ENCODE assay signal across 8 mouse cellular contexts in genomic region chr11:113810638-113811545, GRCm38 (mm10). TPM values are rescaled to one million over a fixed set of nuclear protein-coding genes. Genes with fewer than 3 reads are reported as not detected.
DNase-seq lines count a peak whose midpoint lies in the region; ATAC-seq and TF ChIP-seq lines count a peak whose summit lies in the region.

No protein-coding gene starts in this region.

- no peak overlapping the region for H3K27ac ChIP-seq in bone marrow, adult 2 months (ENCODE audit: control insufficient read depth, insufficient read depth, low read depth, low read length, poor library complexity)
- peak overlapping the region; percentile 83 for H3K27ac ChIP-seq in embryonic facial prominence, embryonic 15.5 days (replicated peaks)
- 0 out of 2 replicates have a peak overlapping the region, but pooled peaks have one; percentile 29 for H3K27ac ChIP-seq in heart, embryonic 11.5 days (ENCODE audit: low read depth, low read length)
- no peak overlapping the region for H3K27ac ChIP-seq in kidney, embryonic 15.5 days
- no peak overlapping the region for H3K27ac ChIP-seq in limb, embryonic 15.5 days
- peak overlapping the region; percentile 37; the same call in 1 of the 2 replicates for H3K27ac ChIP-seq in stomach, embryonic 15.5 days

- 54% methylated on average over 24 of the region's 24 CpGs for WGBS in bone marrow, adult 2 months
- WGBS in embryonic facial prominence, embryonic 15.5 days = 24% methylated on average over 24 of the region's 24 CpGs
- 52% methylated on average over 24 of the region's 24 CpGs for WGBS in heart, embryonic 11.5 days (ENCODE audit: insufficient replicate concordance)
- WGBS in kidney, embryonic 15.5 days = 42% methylated on average over 24 of the region's 24 CpGs
- 37% methylated on average over 24 of the region's 24 CpGs for WGBS in limb, embryonic 15.5 days
- 42% methylated on average over 24 of the region's 24 CpGs for WGBS in stomach, embryonic 15.5 days

- no peak for TF ChIP-seq POLR2A in bone marrow, adult 2 months (IDR thresholded peaks at IDR 0.05; ENCODE audit: borderline replicate concordance, control insufficient read depth, low read depth, low read length)

- peak; percentile 83 for ATAC-seq in embryonic facial prominence, embryonic 15.5 days (ENCODE audit: insufficient number of reproducible peaks, low FRiP score, low TSS enrichment, low read depth)
- 0 out of 2 replicates have a peak, but pooled peaks have one; percentile 32 for ATAC-seq in heart, embryonic 11.5 days (replicated peaks; ENCODE audit: insufficient number of reproducible peaks, low FRiP score, low TSS enrichment)
- ATAC-seq in kidney, embryonic 15.5 days (replicated peaks; ENCODE audit: low FRiP score) = peak; percentile 61; the same call in 1 of the 2 replicates
- ATAC-seq in limb, embryonic 15.5 days (ENCODE audit: insufficient number of reproducible peaks, low FRiP score, low TSS enrichment, low read depth) = peak; percentile 72; the same call in 1 of the 2 replicates
- ATAC-seq in stomach, embryonic 15.5 days (ENCODE audit: insufficient read depth, low FRiP score, low read depth) = peak; percentile 65; the same call in 1 of the 2 replicates

- H3K4me3 ChIP-seq in bone marrow, adult 2 months (replicated peaks; ENCODE audit: control insufficient read depth, low read depth, low read length) = no peak overlapping the region
- no peak overlapping the region for H3K4me3 ChIP-seq in embryonic facial prominence, embryonic 15.5 days (replicated peaks)
- H3K4me3 ChIP-seq in heart, embryonic 11.5 days (ENCODE audit: low read depth, low read length) = no peak overlapping the region
- H3K4me3 ChIP-seq in kidney, embryonic 15.5 days (replicated peaks) = no peak overlapping the region
- H3K4me3 ChIP-seq in limb, embryonic 15.5 days = no peak overlapping the region
- H3K4me3 ChIP-seq in stomach, embryonic 15.5 days (replicated peaks) = no peak overlapping the region

- no peaks in the 10 kb centered on the region for H3K4me1 ChIP-seq in bone marrow, adult 2 months (ENCODE audit: control insufficient read depth, insufficient read depth, low read length)
- peaks cover 29% of the 10 kb centered on the region for H3K4me1 ChIP-seq in embryonic facial prominence, embryonic 15.5 days
- peaks cover 25% of the 10 kb centered on the region for H3K4me1 ChIP-seq in heart, embryonic 11.5 days (ENCODE audit: control insufficient read depth, insufficient read depth, low read length)
- H3K4me1 ChIP-seq in kidney, embryonic 15.5 days = peaks cover 36% of the 10 kb centered on the region
- peaks cover 18% of the 10 kb centered on the region for H3K4me1 ChIP-seq in limb, embryonic 15.5 days
- peaks cover 11% of the 10 kb centered on the region; the same call in 1 of the 2 replicates for H3K4me1 ChIP-seq in stomach, embryonic 15.5 days

- no peaks in the 10 kb centered on the region for H3K27me3 ChIP-seq in embryonic facial prominence, embryonic 15.5 days
- H3K27me3 ChIP-seq in heart, embryonic 11.5 days (ENCODE audit: control insufficient read depth, insufficient read depth, low read length) = no peaks in the 10 kb centered on the region
- no peaks in the 10 kb centered on the region for H3K27me3 ChIP-seq in kidney, embryonic 15.5 days
- H3K27me3 ChIP-seq in limb, embryonic 15.5 days = no peaks in the 10 kb centered on the region
- no peaks in the 10 kb centered on the region for H3K27me3 ChIP-seq in stomach, embryonic 15.5 days (replicated peaks)

- peak; percentile 64 for DNase-seq in A20 (ENCODE audit: low read depth, low spot score)
- peak; percentile 40 to 66 for DNase-seq in natural killer cell, adult 2 months (ENCODE audit: low spot score in 2 of 2)

- TF ChIP-seq CTCF in bone marrow, adult 2 months (IDR thresholded peaks at IDR 0.05; ENCODE audit: control insufficient read depth, insufficient read depth, low read length) = peak; percentile 77

- no peaks in the 10 kb centered on the region for H3K36me3 ChIP-seq in embryonic facial prominence, embryonic 15.5 days
- H3K36me3 ChIP-seq in heart, embryonic 11.5 days (ENCODE audit: control insufficient read depth, insufficient read depth, low read length) = no peaks in the 10 kb centered on the region
- H3K36me3 ChIP-seq in kidney, embryonic 15.5 days = no peaks in the 10 kb centered on the region
- H3K36me3 ChIP-seq in limb, embryonic 15.5 days = 0 out of 2 replicates have a peak, but pooled peaks cover 3% of the 10 kb centered on the region
- no peaks in the 10 kb centered on the region for H3K36me3 ChIP-seq in stomach, embryonic 15.5 days

- no peaks in the 10 kb centered on the region for H3K9me3 ChIP-seq in embryonic facial prominence, embryonic 15.5 days (replicated peaks)
- H3K9me3 ChIP-seq in heart, embryonic 11.5 days (replicated peaks; ENCODE audit: control insufficient read depth, low read length) = no peaks in the 10 kb centered on the region
- H3K9me3 ChIP-seq in kidney, embryonic 15.5 days (replicated peaks) = no peaks in the 10 kb centered on the region
- no peaks in the 10 kb centered on the region for H3K9me3 ChIP-seq in limb, embryonic 15.5 days
- H3K9me3 ChIP-seq in stomach, embryonic 15.5 days = no peaks in the 10 kb centered on the region

- peak overlapping the region; percentile 31; the same call in 1 of the 2 replicates for H3K4me2 ChIP-seq in embryonic facial prominence, embryonic 15.5 days (replicated peaks)
- peak overlapping the region; percentile 55 for H3K4me2 ChIP-seq in heart, embryonic 11.5 days
- H3K4me2 ChIP-seq in kidney, embryonic 15.5 days = no peak overlapping the region
- no peak overlapping the region for H3K4me2 ChIP-seq in limb, embryonic 15.5 days
- H3K4me2 ChIP-seq in stomach, embryonic 15.5 days = peak overlapping the region; percentile 6; the same call in 1 of the 2 replicates

- H3K9ac ChIP-seq in embryonic facial prominence, embryonic 15.5 days = no peak overlapping the region
- H3K9ac ChIP-seq in heart, embryonic 11.5 days (ENCODE audit: low read depth, low read length) = peak overlapping the region; percentile 43; the same call in 1 of the 2 replicates
- no peak overlapping the region for H3K9ac ChIP-seq in kidney, embryonic 15.5 days
- 0 out of 2 replicates have a peak overlapping the region, but pooled peaks have one; percentile 15 for H3K9ac ChIP-seq in limb, embryonic 15.5 days
- H3K9ac ChIP-seq in stomach, embryonic 15.5 days = no peak overlapping the region

RNA-seq across cellular contexts. Expression of gene Cdc42ep4, which starts 59.2 kb away (rescaled TPM):
- polyA plus RNA-seq in bone marrow, adult 2 months (2011; ENCODE audit: insufficient read depth, insufficient read length, low replicate concordance, missing spikeins) = 8.6 and 9.5 TPM in 2 replicates
- 82.2 and 86.2 TPM in 2 replicates for polyA plus RNA-seq in embryonic facial prominence, embryonic 15.5 days (2015; fragmentation: Nextera tagmentation; extraction: Ambion mirVana)
- polyA plus RNA-seq in heart, embryonic 11.5 days (2014; fragmentation: Nextera tagmentation; extraction: Ambion mirVana) = 18.4 and 19.3 TPM in 2 replicates
- 63.7 and 66.7 TPM in 2 replicates for polyA plus RNA-seq in kidney, embryonic 15.5 days (2015; fragmentation: Nextera tagmentation; extraction: Ambion mirVana)
- polyA plus RNA-seq in limb, embryonic 15.5 days (2015; fragmentation: Nextera tagmentation; extraction: Ambion mirVana) = 70.1 and 72.4 TPM in 2 replicates
- 51.6 and 59.6 TPM in 2 replicates for polyA plus RNA-seq in stomach, embryonic 15.5 days (2015; fragmentation: Nextera tagmentation; extraction: Ambion mirVana)

Comparison
In these comparisons a context has a peak if more than half of its experiments do, and no peak if none do; other contexts are left out.
1. H3K27ac ChIP-seq: peak in embryonic facial prominence, embryonic 15.5 days (single experiment), heart, embryonic 11.5 days (single experiment) and stomach, embryonic 15.5 days (single experiment); none in bone marrow, adult 2 months (single experiment), kidney, embryonic 15.5 days (single experiment) and limb, embryonic 15.5 days (single experiment).
2. ATAC-seq: peak in every context shown above with its lines; median percentile 83 in embryonic facial prominence, embryonic 15.5 days; 72 in limb, embryonic 15.5 days; 65 in stomach, embryonic 15.5 days; 61 in kidney, embryonic 15.5 days; 32 in heart, embryonic 11.5 days.
3. H3K4me2 ChIP-seq: peak in embryonic facial prominence, embryonic 15.5 days (single experiment), heart, embryonic 11.5 days (single experiment) and stomach, embryonic 15.5 days (single experiment); none in kidney, embryonic 15.5 days (single experiment) and limb, embryonic 15.5 days (single experiment).
4. H3K9ac ChIP-seq: peak in heart, embryonic 11.5 days (single experiment) and limb, embryonic 15.5 days (single experiment); none in embryonic facial prominence, embryonic 15.5 days (single experiment), kidney, embryonic 15.5 days (single experiment) and stomach, embryonic 15.5 days (single experiment).